Mouse (Mus musculus) frontal cortex, adult 2 months (tissue): ENCODE measurements around the gene Erfe. TPM values are rescaled to one million over a fixed set of nuclear protein-coding genes. Genes with fewer than 3 reads are reported as not detected.

Source experiments
- DNase-seq, 2 experiments: peaks; one replicate each; pipeline ENCODE4 v3.0.0; 2022; ENCODE audit warnings: low spot score in 1 of 2; ENCODE audit errors: extremely low spot score in 1 of 2
- polyA plus RNA-seq: library from polyadenylated mRNA; depleted of rRNA; stranded (reverse); fragments of >200 nt; gene quantifications from 2 replicates; pipeline ENCODE4 v1.2.3, GENCODE M21; 2012

Erfe gene
- polyA plus RNA-seq, 1 experiment: 0.72 TPM

DNA sequence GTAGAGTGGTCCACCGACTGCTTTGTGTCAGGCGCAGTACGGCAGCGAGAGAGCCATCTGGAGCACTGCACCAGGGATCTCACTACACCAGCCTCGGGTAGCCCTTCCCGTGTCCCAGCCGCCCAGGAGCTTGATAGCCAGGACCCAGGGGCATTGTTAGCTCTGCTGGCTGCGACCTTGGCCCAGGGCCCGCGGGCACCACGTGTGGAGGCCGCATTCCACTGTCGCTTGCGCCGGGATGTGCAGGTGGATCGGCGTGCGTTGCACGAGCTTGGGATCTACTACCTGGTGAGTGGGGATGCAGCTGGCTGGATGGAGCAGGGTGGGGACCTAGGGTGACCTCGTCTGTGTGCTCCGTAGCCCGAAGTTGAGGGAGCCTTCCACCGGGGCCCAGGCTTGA lies 3.8 kb downstream of the Erfe start:
- DNase-seq: no peak

- no peak for DNase-seq
Observed at GRCm38 (mm10) chr1:91373414-91373835, 7.2 kb downstream of the Erfe start.

DNA sequence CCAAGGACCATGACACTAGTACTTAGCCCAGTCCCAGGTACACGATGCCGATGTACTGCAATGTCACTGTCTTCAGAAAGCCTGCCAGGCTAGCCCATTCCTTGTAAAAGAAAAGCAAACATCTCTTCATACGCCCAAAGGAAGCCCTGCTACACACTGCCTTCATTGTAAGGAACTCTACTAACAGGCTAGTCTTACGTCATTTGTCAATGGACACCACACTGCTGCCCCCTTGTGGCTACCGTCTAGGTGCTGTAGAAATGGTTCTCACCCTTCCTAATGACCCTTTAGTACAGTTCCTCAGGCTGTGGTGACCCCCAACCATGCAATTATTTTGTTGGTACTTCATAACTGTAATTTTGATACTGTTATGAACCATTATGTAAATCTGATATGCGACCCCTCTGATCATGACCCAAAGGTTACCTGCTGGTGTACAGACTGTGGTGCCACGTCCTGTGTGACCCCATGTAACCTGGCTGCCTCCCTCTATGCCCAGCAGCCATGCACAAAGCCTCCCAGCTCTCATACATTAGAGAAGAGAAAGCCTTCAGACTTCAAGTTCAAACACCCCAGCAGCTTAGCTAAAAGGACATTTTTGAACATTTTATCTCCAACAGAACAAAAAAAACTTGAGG lies 14.3 kb downstream of the Erfe start:
- peak; percentile 42 to 85 for DNase-seq

DNA sequence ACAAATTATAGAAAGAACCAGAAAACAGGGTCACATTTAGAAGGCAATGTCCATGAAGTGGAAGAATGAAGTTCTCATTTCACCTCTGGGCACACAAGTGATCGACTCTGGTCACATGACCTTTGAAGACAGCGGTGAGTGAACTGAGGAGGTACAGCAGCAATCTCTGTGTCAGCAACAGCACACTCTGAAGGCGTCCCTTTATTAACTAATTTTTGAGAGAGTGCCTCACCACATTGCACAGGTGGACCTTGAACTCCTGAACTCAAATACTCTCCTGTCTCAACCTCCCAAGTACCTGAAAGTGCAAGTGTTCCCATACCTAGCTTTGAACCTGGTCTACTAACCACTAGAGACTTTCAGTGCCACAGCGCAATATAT lies 14.9 kb downstream of the Erfe start:
- DNase-seq: no peak

DNA sequence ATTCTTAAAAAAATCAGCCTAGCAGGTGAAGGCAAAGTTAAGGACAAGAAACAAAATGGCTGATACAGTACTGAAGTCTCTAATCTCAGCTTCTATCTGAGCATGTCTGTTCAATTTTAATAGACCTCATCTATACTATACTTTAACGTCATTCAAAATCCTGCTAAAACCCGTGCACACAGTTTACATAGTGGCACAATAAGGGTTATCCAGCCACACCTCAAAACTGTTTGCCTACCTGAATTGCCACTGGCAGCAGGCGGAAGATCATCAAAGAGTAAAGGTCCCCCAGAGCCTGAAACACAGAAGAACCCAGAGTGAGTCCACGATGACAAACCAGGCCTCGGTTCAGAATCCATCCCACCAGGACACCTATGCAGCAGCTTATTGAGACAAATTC lies 24.1 kb downstream of the Erfe start:
- no peak for DNase-seq

- peak in 1 of 2 experiments; percentile 14 for DNase-seq
Observed at GRCm38 (mm10) chr1:91397927-91398259, 31.7 kb downstream of the Erfe start.

GRCm38 (mm10) chr1:91398260-91399062 lies 32.2 kb downstream of the Erfe start, which contains the start of gene Ilkap:
TSS of gene Ilkap (minus strand) at chr1:91398815.
- DNase-seq: peak; percentile 53 to 79

- DNase-seq: no peak
Observed at GRCm38 (mm10) chr1:91404976-91405375, 38.7 kb downstream of the Erfe start.

GRCm38 (mm10) chr1:91405406-91406169 lies 39.4 kb downstream of the Erfe start:
- no peak for DNase-seq

- no peak for DNase-seq
Observed at GRCm38 (mm10) chr1:91407819-91408218, 41.6 kb downstream of the Erfe start.

DNA sequence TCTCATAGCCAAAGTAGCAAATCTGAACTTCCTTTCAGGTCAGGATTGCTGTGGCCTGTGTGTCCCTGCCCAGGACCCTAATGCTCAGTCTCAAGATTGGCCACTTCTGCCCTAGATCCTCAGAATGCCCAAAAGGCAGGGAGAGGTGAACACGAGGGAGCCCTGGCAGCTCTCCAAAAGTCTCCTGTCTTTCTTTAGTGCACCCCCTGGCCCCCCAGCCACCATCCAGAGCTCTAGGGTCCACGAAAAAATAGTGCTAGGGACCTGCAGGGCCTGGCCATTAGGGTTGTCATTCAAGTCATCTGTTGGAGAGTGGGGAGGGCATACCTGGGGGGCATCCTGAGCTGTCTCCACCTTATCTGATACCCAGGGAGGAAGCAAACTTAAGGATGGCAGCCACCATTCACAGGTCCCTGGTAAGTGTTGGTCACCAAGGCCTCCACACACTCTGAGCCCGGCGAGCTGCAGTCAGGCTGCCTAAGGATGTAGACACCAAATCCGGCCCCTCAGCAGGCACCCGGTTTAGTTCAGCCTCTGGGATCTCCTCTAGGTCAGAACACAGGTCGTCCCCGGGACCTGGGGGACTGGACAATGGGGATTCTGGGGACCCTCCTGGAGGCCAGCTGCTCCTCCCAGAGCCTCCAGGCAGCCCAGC lies 45.5 kb downstream of the Erfe start:
- no peak for DNase-seq

- DNase-seq: no peak
Observed at GRCm38 (mm10) chr1:91412286-91413029, 46.2 kb downstream of the Erfe start.

GRCm38 (mm10) chr1:91413030-91413506 lies 46.8 kb downstream of the Erfe start:
- peak; percentile 86 to 91 for DNase-seq

DNA sequence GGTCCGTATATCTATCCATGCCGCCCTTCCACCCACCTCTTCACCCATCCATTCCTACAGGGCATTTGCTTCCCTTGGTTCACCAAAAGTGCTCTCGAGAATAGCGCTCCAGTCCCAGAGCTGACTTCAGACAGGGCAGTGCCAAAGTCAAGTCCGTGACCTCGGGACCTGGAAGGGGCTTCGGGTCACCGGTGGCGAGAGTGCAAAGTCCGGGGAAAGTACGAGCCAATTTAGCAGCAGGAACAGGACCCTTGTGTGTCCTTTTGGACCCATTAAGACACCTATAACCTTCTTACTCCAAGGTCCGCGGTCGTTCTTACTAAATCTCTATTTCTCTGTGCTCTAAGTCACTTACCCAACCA lies 47.3 kb downstream of the Erfe start:
- DNase-seq: peak in 1 of 2 experiments; percentile 14

- peak in 1 of 2 experiments; percentile 52 for DNase-seq
Observed at GRCm38 (mm10) chr1:91413898-91414594, 47.8 kb downstream of the Erfe start, which contains the start of gene Hes6. TSS of gene Hes6 (minus strand) at chr1:91414038.

GRCm38 (mm10) chr1:91414903-91415302 lies 48.7 kb downstream of the Erfe start:
- no peak for DNase-seq

DNA sequence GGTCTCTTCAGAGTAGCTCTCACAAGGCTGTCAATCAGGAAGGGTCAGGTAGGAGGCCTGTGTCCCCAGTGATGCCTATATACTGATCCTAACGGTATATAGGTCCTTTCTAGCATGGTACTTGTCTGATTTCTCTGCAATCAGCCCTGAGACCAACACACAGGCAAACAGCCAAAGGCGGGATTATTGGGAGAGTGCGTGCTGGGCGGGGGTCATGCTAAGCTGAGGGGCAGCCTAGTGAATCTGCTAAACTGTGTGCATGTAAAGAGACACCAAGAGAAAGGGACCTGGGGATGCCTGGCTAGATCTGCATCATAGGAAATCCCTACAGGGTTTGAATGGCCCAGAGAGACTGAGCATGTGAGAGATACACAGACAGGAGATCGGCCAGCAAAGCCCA lies 49.1 kb downstream of the Erfe start:
- DNase-seq: no peak

DNA sequence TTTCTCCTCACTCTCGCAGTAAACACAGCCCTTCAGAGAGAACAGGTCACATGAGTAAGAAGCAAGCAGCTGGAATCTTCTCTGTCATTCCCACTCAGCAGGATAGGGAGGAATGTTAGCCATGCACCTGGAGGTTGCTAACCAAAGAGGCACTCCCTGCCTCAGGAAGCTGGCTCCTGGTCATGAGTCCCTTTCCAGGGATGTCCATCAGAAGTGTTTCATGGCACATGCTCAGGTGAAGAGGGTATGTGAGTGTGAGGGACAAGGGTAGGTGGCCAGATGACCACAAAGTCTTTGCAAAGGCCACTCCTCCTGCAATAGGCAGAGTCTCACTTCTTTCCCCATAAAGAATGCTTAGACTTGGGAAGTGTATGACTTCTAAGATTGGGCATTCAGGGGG lies 51.8 kb downstream of the Erfe start:
- DNase-seq: no peak

DNA sequence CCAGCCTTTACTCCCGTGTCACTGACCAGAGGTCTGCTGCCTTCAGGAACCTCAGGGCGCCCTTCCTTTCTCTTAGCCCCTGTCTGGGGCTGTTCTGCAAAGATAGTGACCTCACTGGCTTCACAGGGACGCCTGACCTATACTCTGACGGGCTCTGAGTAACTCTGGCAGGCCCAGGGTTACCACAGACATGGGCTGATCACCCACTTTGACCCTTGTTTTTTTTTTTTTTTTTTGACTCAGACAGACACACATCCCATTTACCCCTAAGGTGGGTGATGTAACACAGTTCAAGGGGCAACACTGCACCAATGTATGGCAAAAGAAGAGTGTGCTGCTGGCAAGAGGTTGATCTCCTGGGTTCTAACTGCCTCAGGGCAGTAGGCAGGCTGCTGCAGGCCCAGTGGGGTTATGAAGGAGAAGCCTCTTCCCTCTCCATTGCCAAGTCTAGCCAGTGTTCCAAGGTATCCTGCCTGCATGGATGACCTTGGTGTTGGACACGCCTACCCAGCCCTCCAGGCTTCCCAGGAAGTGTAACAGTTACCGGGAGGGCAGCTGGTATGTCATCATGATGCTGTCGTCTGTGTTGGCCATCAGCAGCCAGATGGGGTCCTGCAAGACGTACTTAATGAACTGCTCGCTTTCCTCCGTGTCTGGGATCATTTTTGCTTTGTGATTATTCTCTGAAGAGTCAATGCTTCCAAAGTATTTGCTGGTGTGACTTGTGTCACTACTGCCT lies 53.8 kb downstream of the Erfe start:
- DNase-seq: no peak
